Mouse (Mus musculus) kidney, adult 2 months (tissue): Measurements from ENCODE around the gene Ranbp17. TPM values are rescaled to one million over a fixed set of nuclear protein-coding genes. Genes with fewer than 3 reads are reported as not detected.

Source experiments
- DNase-seq: peaks from one replicate; pipeline ENCODE4 v3.0.0; 2021
- H3K27ac ChIP-seq: fragments of 200-500 bp; 2 replicates; pipeline ENCODE4 v1.5.1; 2012; ENCODE audit warnings: low read depth, low read length, control low read depth, inconsistent platforms; ENCODE audit not compliant: insufficient read depth
- H3K27me3 ChIP-seq: fragments of 200-500 bp; replicated peaks from 2 replicates; pipeline ENCODE4 v1.6.1; 2012; ENCODE audit warnings: mild to moderate bottlenecking, moderate library complexity, low read length, inconsistent platforms; ENCODE audit not compliant: control insufficient read depth, insufficient read depth
- H3K36me3 ChIP-seq: fragments of 200-500 bp; 2 replicates; pipeline ENCODE4 v1.6.1; 2012; ENCODE audit warnings: mild to moderate bottlenecking, moderate library complexity, low read length, inconsistent platforms; ENCODE audit not compliant: control insufficient read depth, insufficient read depth
- H3K4me1 ChIP-seq: fragments of 200-500 bp; 2 replicates; pipeline ENCODE4 v1.6.1; 2011; ENCODE audit warnings: low read length; ENCODE audit not compliant: control insufficient read depth, insufficient read depth
- H3K4me3 ChIP-seq: fragments of 200-500 bp; 2 replicates; pipeline ENCODE4 v1.5.1; 2011; ENCODE audit warnings: mild to moderate bottlenecking, low read depth, low read length, control low read depth; ENCODE audit not compliant: insufficient read depth
- CTCF ChIP-seq: fragments of 200-500 bp; conservative IDR thresholded peaks from 2 replicates; pipeline ENCODE4 v1.5.1; 2011; ENCODE audit warnings: low read depth, mild to moderate bottlenecking, control low read depth, low read length, moderate library complexity, mixed read lengths; ENCODE audit not compliant: insufficient read depth, insufficient read length
- POLR2A ChIP-seq: fragments of 200-500 bp; IDR thresholded peaks from one replicate; pipeline ENCODE4 v1.6.1; 2011; ENCODE audit warnings: low read depth, low read length, control low read depth
- WGBS: fragments of 180-500 bp; shearing (Covaris S2); methylation state at CpG from one replicate; pipeline ENCODE4 v1.1.7; 2018; 5-methylcytosine and 5-hydroxymethylcytosine counted together
- polyA plus RNA-seq: library from polyadenylated mRNA; depleted of rRNA; stranded (reverse); fragments of >200 nt; gene quantifications from 2 replicates; pipeline ENCODE4 v1.2.3, GENCODE M21; 2012

Ranbp17 gene
- polyA plus RNA-seq, 1 experiment = 0.45 TPM

GRCm38 (mm10) chr11:33197133-33197514 lies 316.4 kb downstream of the Ranbp17 start:
- no peaks in the 10 kb centered on the region for H3K4me1 ChIP-seq
- DNase-seq = no peak
- H3K36me3 ChIP-seq = no peaks in the 10 kb centered on the region
- H3K27me3 ChIP-seq = peaks cover 13% of the 10 kb centered on the region
- H3K4me3 ChIP-seq = no peak overlapping the region
- WGBS = 23% methylated on average over 13 of the region's 13 CpGs
- TF ChIP-seq POLR2A (no peak), CTCF (no peak)
- H3K27ac ChIP-seq = no peak overlapping the region

- DNase-seq = no peak
- 11% methylated on average over 24 of the region's 24 CpGs for WGBS
- H3K27ac ChIP-seq = no peak overlapping the region
- no peak for TF ChIP-seq POLR2A
- TF ChIP-seq CTCF = no peak
- H3K36me3 ChIP-seq = no peaks in the 10 kb centered on the region
- peaks cover 10% of the 10 kb centered on the region for H3K27me3 ChIP-seq
- H3K4me3 ChIP-seq = no peak overlapping the region
- no peaks in the 10 kb centered on the region for H3K4me1 ChIP-seq
Observed at GRCm38 (mm10) chr11:33196447-33197132, 317.0 kb downstream of the Ranbp17 start.

- H3K36me3 ChIP-seq = no peaks in the 10 kb centered on the region
- H3K27ac ChIP-seq = no peak overlapping the region
- peaks cover 7% of the 10 kb centered on the region for H3K27me3 ChIP-seq
- H3K4me3 ChIP-seq = no peak overlapping the region
- DNase-seq = no peak
- TF ChIP-seq POLR2A (no peak), CTCF (no peak)
- WGBS = 8% methylated on average over 25 of the region's 25 CpGs
- H3K4me1 ChIP-seq = no peaks in the 10 kb centered on the region
Observed at GRCm38 (mm10) chr11:33195531-33196446, 317.8 kb downstream of the Ranbp17 start.

GRCm38 (mm10) chr11:33195061-33195460 lies 318.5 kb downstream of the Ranbp17 start:
- no peak for TF ChIP-seq POLR2A
- no peak for TF ChIP-seq CTCF
- DNase-seq = no peak
- H3K4me1 ChIP-seq = no peaks in the 10 kb centered on the region
- H3K27ac ChIP-seq = no peak overlapping the region
- 51% methylated on average over 7 of the region's 7 CpGs for WGBS
- H3K27me3 ChIP-seq = peaks cover 4% of the 10 kb centered on the region
- no peaks in the 10 kb centered on the region for H3K36me3 ChIP-seq
- H3K4me3 ChIP-seq = no peak overlapping the region

GRCm38 (mm10) chr11:33193695-33194094 lies 319.9 kb downstream of the Ranbp17 start:
- no peak overlapping the region for H3K4me3 ChIP-seq
- no peak overlapping the region for H3K27ac ChIP-seq
- WGBS = 10% methylated on average over 12 of the region's 12 CpGs
- no peaks in the 10 kb centered on the region for H3K4me1 ChIP-seq
- no peak for TF ChIP-seq CTCF
- no peak for TF ChIP-seq POLR2A
- no peak for DNase-seq
- H3K36me3 ChIP-seq = no peaks in the 10 kb centered on the region
- H3K27me3 ChIP-seq = peaks cover under 1% of the 10 kb centered on the region; the same call in 1 of the 2 replicates

GRCm38 (mm10) chr11:33181804-33182203 lies 331.7 kb downstream of the Ranbp17 start:
- TF ChIP-seq POLR2A (no peak), CTCF (no peak)
- Histone ChIP-seq H3K36me3 (no peaks in the 10 kb centered on the region), H3K27me3 (no peaks in the 10 kb centered on the region; the same call in 1 of the 2 replicates), H3K27ac (no peak overlapping the region), H3K4me1 (no peaks in the 10 kb centered on the region), H3K4me3 (no peak overlapping the region)
- no peak for DNase-seq
- 89% methylated on average over 3 of the region's 3 CpGs for WGBS

GRCm38 (mm10) chr11:33180701-33181116 lies 332.8 kb downstream of the Ranbp17 start:
- Histone ChIP-seq H3K27ac (no peak overlapping the region), H3K36me3 (no peaks in the 10 kb centered on the region), H3K27me3 (no peaks in the 10 kb centered on the region; the same call in 1 of the 2 replicates), H3K4me1 (no peaks in the 10 kb centered on the region), H3K4me3 (no peak overlapping the region)
- no peak for DNase-seq
- no peak for TF ChIP-seq POLR2A
- no peak for TF ChIP-seq CTCF
- WGBS = 4% methylated on average over 18 of the region's 18 CpGs
